Mouse (Mus musculus): ENCODE results near the gene Ift172.

DNA sequence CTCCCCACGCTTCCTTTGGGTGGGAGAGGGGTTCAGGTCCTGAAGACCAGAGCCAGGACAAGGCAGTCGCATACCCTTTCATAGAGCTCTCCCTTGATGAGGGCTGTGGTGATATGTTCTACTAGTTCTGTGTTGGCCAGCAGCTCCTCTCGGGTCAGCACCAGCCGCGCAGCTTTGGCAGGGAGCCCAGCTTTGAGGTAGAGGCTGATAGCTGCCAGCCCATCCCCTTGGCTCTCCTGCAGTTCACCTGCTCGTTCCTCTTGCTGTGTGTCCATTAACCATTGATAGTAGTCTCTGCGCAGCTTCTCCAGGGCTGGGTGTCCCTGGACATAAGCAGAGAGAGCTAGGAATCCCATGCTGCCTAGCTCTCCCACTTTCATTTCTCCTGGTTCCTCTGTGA lies 24.8 kb downstream of the Ift172 start:
- TF ChIP-seq CTCF (IDR thresholded peaks at IDR 0.05), result no peak
- no peak for TF ChIP-seq EP300 (IDR thresholded peaks at IDR 0.05)

Data from lung, postnatal 0 days (tissue).